13 mouse cellular contexts compared by ENCODE assay signal in genomic region chr16:24237425-24237824, GRCm38 (mm10).
A peak's percentile ranks its signal among the peaks of the same experiment; 100 is the strongest.
DNase-seq lines count a peak whose midpoint lies in the region; ATAC-seq and TF ChIP-seq lines count a peak whose summit lies in the region.
"Had no signal": no experiment of that assay in that cellular context is flagged by ENCODE, and none has a peak within 500 bp of the region (broad histone marks: within the 10 kb centered on the region; RNA-seq: fewer than 3 reads in every experiment).

No protein-coding gene starts in this region.

- no peak for TF ChIP-seq POLR2A in liver, adult 2 months (IDR thresholded peaks at IDR 0.05; ENCODE audit: extremely low read depth, insufficient read depth, low read length)

- no peak for DNase-seq in gastrocnemius, adult 2 months
- DNase-seq in gastrocnemius, postnatal 4 days (ENCODE audit: low spot score in 2 of 2) = no peak
- DNase-seq in liver, adult 2 months (ENCODE audit: extremely low read depth, low read depth, low spot score) = no peak
- no peak for DNase-seq in liver, postnatal 0 days
- DNase-seq in left cerebral cortex, postnatal 36 days (ENCODE audit: low spot score in 2 of 2) = no peak
- DNase-seq in embryo, embryonic 10.5 days (ENCODE audit: low spot score) = no peak
- DNase-seq: cerebellum, adult 2 months had no signal

- no peaks in the 10 kb centered on the region for H3K79me2 ChIP-seq in liver, adult 2 months (ENCODE audit: control insufficient read depth, insufficient read depth, low read length)

- no peaks in the 10 kb centered on the region for H3K27me3 ChIP-seq in liver, adult 2 months (ENCODE audit: control insufficient read depth, insufficient read depth, low read length)
- H3K27me3 ChIP-seq in liver, postnatal 0 days (ENCODE audit: insufficient read depth, low read length) = no peaks in the 10 kb centered on the region
- H3K27me3 ChIP-seq: embryonic facial prominence, embryonic 13.5 days; hindbrain, embryonic 13.5 days had no signal

- H3K9me3 ChIP-seq in liver, postnatal 0 days (ENCODE audit: low read length) = no peaks in the 10 kb centered on the region
- H3K9me3 ChIP-seq: embryonic facial prominence, embryonic 13.5 days; heart, embryonic 10.5 days; hindbrain, embryonic 13.5 days had no signal

- WGBS in liver, adult 2 months = 92% methylated on average over 3 of the region's 3 CpGs
- 55% methylated on average over 3 of the region's 3 CpGs for whole genome bisulfite sequencing in liver, postnatal 0 days (ENCODE audit: insufficient replicate concordance)

- peaks cover 31% of the 10 kb centered on the region for H3K4me1 ChIP-seq in liver, adult 2 months (ENCODE audit: control insufficient read depth, insufficient read depth, low read length)
- H3K4me1 ChIP-seq in liver, postnatal 0 days (ENCODE audit: insufficient read depth) = peaks cover 30% of the 10 kb centered on the region
- H3K4me1 ChIP-seq: hindbrain, embryonic 13.5 days had no signal

- H3K4me2 ChIP-seq in liver, postnatal 0 days (ENCODE audit: low read depth, low read length) = no peak overlapping the region
- H3K4me2 ChIP-seq: embryonic facial prominence, embryonic 13.5 days; hindbrain, embryonic 13.5 days had no signal

- intact Hi-C loops in gastrocnemius, adult 2 months (cut with DNase I) = loop anchor here (2.0 to 5.0 kb wide), 4 partner anchors 43 to 840 kb away; no protein-coding TSS in a partner anchor
- intact Hi-C loops in left cerebral cortex, postnatal 36 days (cut with DNase I) = no loop called here

- no peak overlapping the region for H3K9ac ChIP-seq in liver, adult 2 months (ENCODE audit: low read depth, low read length)
- H3K9ac ChIP-seq in liver, postnatal 0 days (replicated peaks) = no peak overlapping the region
- H3K9ac ChIP-seq: embryonic facial prominence, embryonic 13.5 days; hindbrain, embryonic 13.5 days had no signal

- no peak for TF ChIP-seq CTCF in gastrocnemius, adult 2 months (IDR thresholded peaks at IDR 0.05)
- no peak for TF ChIP-seq CTCF in liver, adult 2 months (IDR thresholded peaks at IDR 0.05; ENCODE audit: low read depth, low read length)
- no peak for TF ChIP-seq CTCF in liver, postnatal 0 days (IDR thresholded peaks at IDR 0.05; ENCODE audit: low read depth)

- no peak for TF ChIP-seq EP300 in liver, postnatal 0 days (IDR thresholded peaks at IDR 0.05; ENCODE audit: low read depth)

- H3K4me3 ChIP-seq in gastrocnemius, adult 2 months = peak overlapping the region; percentile 48
- no peak overlapping the region for H3K4me3 ChIP-seq in liver, adult 2 months (ENCODE audit: insufficient read depth, low read depth, low read length)
- H3K4me3 ChIP-seq in liver, postnatal 0 days (ENCODE audit: low read depth, low read length) = no peak overlapping the region
- H3K4me3 ChIP-seq: embryonic facial prominence, embryonic 13.5 days; heart, embryonic 10.5 days; hindbrain, embryonic 13.5 days had no signal

- H3K36me3 ChIP-seq in liver, adult 2 months (ENCODE audit: control insufficient read depth, insufficient read depth, low read length) = no peaks in the 10 kb centered on the region
- no peaks in the 10 kb centered on the region for H3K36me3 ChIP-seq in liver, postnatal 0 days (replicated peaks; ENCODE audit: insufficient read depth, low read length)
- H3K36me3 ChIP-seq: embryonic facial prominence, embryonic 13.5 days; heart, embryonic 10.5 days; hindbrain, embryonic 13.5 days had no signal

- ATAC-seq in liver, postnatal 0 days = no peak
- peak; percentile 26 for ATAC-seq in megakaryocyte progenitor cell, adult 5-6 weeks (replicated peaks; ENCODE audit: poor library complexity)
- ATAC-seq: forebrain, embryonic 14.5 days; hindbrain, postnatal 0 days had no signal

- peak overlapping the region; percentile 95 for H3K27ac ChIP-seq in gastrocnemius, adult 2 months
- H3K27ac ChIP-seq in liver, adult 2 months (replicated peaks; ENCODE audit: insufficient read depth, low read depth, low read length) = peak overlapping the region; percentile 82; the same call in 1 of the 2 replicates
- no peak overlapping the region for H3K27ac ChIP-seq in liver, postnatal 0 days (ENCODE audit: low read depth)
- H3K27ac ChIP-seq: embryonic facial prominence, embryonic 13.5 days; hindbrain, embryonic 13.5 days; hindbrain, postnatal 0 days had no signal
